Mouse (Mus musculus): ENCODE data around the gene Chtf18.

GRCm38 (mm10) chr17:25686323-25686722, 40.9 kb downstream of the Chtf18 start:
- TF ChIP-seq E2F4 (IDR thresholded peaks at IDR 0.05; ENCODE audit: insufficient read depth) (no peak), POLR2A (IDR thresholded peaks at IDR 0.05; ENCODE audit: insufficient read length, low read depth) (no peak), TCF12 (IDR thresholded peaks at IDR 0.05; ENCODE audit: insufficient read depth, poor library complexity, severe bottlenecking) (no peak), POLR2AphosphoS2 (IDR thresholded peaks at IDR 0.05; ENCODE audit: insufficient read length, low read depth) (no peak)

Measured in myocyte (in vitro differentiated cells).